Mouse (Mus musculus): ENCODE measurements around the gene Ptprk.

Ptprk gene

DNA sequence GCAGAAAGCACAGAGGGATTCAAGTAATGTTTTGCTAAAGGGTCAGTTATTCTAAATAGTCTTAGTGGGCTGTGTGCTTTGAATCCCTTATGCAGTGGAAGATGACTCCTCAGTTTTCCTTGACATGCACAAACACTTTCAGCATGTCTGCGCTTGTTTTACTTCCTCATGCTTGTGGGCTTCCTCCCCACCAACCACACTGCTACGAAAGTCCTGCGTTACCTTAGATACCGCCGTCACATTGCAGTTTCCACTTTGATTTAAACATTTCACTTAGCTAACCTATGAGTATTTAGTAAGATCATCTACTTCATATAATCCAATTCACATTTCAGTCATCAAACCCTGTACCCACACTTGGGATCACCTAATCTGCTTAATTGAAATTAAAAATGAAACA is 441.5 kb downstream of the Ptprk start:
- no peak for DNase-seq (ENCODE audit: extremely low read depth, low read depth, low spot score)

DNA sequence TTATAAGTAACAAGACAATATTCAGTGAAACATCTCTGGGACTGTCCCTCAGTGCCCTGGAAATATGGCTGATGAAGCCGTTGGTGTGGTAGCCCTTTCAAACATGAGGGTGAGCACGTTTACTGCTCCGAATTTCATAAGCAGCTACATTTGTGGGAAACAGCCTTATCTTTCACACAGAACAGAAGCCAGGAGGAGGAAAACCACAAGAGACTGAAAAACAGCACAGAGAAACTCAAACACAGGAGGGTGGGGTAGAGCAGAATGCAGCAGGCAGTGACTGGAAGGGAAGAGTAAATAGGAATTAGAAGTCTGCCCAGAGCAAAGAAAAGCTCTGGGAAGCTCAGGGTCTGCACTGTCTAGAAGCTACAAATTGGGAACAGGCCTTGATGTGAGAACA is 443.7 kb downstream of the Ptprk start:
- DNase-seq (ENCODE audit: extremely low read depth, low read depth, low spot score), result no peak

DNA sequence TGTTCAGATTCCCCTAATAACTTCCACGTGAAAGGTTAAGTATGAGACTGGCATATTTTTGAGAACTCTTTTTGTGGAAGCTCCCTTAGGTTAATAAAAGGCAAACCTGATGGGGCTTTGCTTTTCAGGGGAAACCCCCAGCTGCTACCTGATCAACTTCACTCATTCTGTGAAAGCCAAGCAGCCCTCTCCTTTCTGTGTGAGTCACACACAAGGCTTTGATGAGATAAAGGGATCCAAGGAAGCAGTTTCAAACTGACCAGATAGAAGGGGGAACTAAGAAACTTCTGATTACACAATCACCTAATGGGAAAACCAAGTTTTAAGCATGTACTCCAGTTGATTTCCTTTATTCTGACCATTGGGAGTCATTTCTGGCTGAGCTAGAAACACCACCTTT is 445.2 kb downstream of the Ptprk start:
- DNase-seq (ENCODE audit: extremely low read depth, low read depth, low spot score), result no peak

DNA sequence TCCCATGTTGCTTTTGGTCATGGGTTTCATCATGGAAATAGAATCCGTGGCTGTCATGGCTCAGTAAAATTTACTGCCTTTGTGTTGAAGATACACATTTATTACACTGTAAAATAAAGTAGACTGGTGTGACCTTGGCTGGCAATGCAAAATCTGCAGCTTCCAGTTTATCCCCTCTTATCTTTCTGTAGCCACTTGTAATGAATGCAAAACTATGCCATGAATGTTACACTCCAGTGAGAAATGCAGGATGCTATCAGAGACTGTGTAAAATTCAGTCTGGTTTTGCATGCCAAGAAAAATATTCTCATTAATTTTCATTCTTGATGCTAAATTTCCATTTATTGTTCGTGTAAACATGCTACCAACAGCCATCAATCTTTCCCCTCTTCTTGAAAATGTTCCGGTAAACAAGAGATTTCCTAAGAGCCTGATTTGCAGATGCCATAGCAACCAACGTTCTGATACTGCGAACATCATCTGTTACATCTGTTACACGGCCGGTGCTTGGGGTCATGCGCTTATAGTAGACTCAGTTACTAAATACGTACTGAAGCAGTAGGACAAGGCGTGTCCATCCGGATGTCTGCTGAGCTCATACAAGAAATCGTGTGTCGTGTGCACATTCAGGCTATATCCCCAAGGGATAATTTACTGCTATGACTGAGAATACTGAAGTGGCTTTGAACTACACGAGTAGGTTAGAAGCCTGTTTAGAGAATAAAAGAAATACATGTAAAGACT is 449.5 kb downstream of the Ptprk start:
- no peak for DNase-seq (ENCODE audit: extremely low read depth, low read depth, low spot score)

DNA sequence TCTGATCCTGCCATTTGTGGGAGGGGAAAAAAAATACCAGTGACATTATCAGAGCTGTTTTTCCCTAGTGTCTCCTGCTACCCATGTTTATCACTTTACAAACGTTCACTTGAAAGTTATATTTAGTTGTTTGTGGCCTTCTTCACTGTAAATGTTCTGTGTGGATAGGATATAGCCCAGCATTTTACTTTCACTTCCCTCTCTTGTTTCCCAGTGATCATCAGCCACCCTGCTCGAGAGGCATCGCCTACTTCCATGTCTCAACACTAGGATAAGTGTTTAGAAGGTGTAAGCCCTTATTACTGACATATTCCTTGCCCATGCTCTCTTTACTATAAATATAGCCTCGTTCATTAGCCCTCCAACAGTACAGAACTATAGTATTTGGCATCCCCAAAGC is 466.0 kb downstream of the Ptprk start:
- no peak for DNase-seq (ENCODE audit: extremely low read depth, low read depth, low spot score)

DNA sequence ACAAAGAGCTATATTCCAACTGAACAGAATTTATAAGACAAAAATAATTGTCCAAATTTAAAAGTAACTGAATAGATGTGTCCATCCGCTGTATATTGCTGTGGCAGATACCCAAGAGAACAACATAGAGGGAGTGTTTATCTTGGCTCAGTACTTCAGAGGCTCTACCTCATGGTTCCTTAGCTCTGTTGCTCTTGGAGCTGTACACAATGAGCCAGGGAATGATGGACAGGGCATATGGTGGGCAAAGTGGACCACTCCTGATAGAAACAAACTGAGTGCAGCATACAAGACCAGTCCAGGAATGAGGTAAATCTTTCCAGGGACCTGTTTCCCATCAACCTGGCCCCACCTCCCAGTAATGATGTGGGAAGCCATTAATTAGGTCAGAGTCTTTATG is 468.1 kb downstream of the Ptprk start:
- DNase-seq (ENCODE audit: extremely low read depth, low read depth, low spot score), result no peak

DNA sequence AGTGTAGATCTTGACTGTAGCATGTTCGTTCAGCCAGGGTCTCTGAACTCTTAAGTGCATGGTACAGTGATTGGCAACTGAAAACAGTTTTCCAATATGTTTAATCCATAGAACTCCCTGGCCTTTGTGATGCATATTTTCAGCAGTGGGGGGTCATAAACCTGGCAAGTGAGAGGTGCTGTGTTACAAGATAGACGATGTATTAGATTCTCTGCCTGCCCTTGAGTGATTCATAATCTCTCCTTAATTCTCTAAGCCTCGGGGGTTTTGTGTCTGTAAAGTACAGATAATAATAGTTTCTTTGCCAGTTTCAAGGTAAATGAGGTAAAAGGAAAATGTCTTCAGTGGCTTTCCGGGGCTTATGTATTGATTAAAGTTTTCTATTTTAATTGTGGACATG is 475.9 kb downstream of the Ptprk start:
- no peak for DNase-seq (ENCODE audit: extremely low read depth, low read depth, low spot score)

DNA sequence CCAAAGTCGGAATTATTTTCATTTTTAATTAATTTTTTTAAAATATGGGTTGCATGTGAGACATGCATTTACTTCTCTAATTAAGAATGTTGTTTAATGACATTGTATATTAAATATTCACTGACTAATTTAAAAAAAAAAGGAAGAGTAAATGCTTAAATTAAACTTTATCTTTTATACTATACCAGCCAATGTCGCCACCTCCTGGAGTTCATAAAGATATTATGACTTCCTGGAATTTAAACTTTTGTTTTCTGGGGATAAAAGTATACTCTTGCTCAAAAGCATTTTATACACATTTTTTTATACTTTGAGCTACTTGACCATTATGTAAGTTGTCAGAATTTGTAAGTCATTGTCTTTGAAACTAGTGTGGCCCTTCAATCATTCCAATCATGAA is 477.4 kb downstream of the Ptprk start:
- no peak for DNase-seq (ENCODE audit: extremely low read depth, low read depth, low spot score)

DNA sequence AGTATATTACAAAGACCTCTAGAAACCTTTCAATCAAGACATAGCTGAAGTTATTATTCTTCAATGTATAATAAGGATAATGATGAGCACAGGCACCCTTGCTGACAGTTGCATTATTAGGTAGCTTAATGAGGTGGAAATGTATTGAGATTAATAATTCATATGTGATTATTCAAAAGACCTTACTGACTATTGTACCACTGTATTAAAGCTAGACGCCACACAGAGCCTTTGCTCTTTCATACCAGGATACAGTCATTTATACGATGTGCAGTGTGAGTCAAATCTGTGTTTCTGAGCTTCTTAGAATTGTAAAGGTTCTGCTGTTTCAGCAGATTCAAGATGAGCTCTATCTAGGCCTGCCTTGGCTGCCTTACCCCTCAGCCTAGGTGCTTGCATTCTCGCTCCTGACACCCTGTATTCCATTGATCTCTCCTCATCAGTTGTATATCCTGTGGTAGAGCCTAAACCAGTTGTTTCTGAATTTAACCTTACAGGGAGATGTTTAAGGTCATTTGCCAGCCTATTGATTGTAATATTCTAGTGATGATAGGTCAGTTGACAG is 489.6 kb downstream of the Ptprk start:
- DNase-seq (ENCODE audit: extremely low read depth, low read depth, low spot score), result no peak

DNA sequence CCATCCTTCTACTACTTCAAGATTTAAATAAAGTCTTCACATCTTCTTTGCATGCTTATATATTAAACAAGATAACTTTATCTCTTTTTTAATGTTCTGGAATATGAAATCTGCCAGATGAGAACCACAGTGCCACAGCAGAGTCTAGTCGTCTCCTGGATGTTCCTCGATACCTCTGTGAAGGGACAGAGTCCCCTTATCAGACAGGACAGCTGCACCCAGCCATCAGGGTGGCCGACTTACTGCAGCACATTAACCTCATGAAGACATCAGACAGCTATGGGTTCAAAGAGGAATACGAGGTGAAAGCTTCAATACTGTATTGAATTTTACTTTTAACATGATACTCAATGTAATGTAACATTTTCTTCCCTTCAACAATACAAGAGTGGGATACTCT is 491.8 kb downstream of the Ptprk start:
- no peak for DNase-seq (ENCODE audit: extremely low read depth, low read depth, low spot score)

DNA sequence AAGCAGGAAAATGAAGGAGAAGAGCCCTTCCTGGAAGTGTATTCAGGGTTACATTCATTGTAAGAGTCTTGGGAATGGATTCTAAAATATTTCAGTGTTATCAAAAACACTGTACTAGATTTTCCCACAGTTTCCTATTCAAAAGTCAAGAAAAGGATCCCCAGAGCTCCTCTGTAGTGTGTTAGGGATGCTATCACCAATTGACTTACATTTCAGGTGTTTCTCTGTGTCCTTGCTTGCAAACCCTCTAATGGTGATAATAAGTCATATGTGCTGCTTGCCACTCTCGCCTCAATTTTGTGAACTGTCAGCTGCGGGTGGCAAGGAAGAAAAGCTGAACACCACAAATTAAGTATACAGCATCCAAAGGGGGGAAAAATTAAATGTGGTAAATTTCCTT is 492.2 kb downstream of the Ptprk start:
- DNase-seq (ENCODE audit: extremely low read depth, low read depth, low spot score), result no peak

DNA sequence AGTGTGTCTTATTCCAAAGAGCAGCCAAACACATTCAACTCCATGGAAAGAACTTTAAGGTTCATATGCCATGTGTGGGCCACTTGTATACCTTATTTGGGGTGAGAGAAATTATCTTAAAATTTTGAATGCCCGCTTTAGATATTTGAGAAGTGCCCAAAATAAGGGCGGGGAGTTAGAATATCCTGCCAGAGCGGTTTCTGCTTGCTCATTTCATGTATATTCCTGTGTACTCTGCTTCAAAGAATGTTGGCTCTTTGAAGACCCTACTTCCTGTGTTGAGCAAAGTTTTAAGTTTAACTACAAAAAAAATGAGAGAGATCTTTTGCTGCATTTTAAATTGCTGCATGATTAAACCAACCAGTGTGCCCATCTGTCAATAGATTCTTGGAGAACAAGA is 492.8 kb downstream of the Ptprk start:
- no peak for DNase-seq (ENCODE audit: extremely low read depth, low read depth, low spot score)

DNA sequence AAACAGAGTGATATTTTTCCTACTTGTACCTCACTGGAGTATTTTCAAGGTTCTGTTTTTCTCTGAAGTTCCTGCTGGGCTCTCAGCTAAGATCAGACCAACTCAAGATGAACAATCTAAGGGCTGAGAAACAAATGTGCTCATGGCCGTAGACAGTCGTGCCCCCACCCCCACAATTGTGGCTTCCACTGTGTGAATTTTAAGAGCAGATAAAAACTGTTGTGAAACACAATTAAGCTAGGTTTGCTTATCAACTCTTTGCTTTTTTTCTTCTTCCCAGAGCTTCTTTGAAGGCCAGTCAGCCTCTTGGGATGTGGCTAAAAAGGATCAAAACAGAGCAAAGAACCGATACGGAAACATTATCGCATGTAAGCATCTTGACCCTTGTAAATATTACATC is 493.4 kb downstream of the Ptprk start:
- DNase-seq (ENCODE audit: extremely low read depth, low read depth, low spot score), result no peak

DNA sequence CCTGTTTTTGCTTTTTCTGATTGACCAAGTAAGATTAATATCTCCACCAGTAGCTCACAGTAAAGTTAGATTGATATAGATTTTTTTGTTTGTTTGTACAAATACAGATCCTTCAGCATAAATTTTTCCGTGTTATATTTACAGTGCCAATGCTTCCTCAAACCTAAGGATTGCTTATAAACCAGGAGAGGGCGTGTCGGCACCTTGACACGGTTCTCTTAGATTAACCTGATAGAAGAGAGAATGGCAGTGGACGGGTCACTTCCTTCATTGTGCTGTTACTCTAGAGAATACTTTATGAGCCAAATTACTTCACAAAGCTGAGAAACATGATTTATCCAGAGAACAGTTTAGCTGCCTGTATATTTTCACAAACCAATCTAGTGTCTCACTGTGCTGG is 505.0 kb downstream of the Ptprk start:
- no peak for DNase-seq (ENCODE audit: extremely low read depth, low read depth, low spot score)

DNA sequence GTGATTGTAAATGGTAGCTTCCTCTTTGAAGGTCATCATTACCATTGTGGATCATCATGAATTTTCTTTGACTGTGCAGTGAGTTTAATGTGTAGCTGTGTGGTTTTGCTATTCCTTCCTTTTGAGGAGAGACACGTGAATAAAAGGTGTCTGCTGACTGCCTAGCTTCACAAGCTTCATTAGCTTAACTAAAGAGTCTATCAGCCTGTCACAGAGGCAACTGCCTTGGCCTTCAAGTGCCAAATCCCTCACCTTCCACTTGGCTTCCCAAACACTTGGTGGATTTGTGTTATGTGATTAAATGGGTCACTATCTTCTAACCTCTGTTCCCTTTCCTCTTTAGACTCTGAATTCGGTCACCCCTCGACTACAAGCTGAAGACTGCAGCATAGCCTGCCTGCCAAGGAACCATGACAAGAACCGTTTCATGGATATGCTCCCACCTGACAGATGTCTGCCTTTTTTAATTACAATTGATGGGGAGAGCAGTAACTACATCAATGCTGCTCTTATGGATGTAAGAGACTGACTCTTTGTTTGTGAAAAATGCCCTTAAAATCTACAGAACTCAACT is 512.0 kb downstream of the Ptprk start:
- no peak for DNase-seq (ENCODE audit: extremely low read depth, low read depth, low spot score)

DNA sequence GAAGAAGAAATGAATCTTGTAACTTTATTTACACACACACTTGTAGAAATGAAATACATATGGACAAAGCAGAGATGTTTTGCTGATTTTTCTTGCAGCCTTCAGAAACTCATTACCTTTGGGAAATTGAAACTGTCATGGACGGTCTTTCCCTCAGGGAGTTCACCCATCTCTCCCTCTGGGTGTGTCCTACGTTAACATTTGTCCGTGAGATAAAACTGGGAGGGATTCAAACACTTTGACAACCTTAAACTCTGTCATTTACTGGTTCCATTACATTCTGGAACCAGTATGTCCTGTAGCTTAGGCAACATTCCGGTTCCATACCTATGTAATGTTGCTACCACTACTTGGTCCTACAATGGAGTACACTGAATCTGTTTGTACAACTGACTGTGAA is 513.8 kb downstream of the Ptprk start:
- no peak for DNase-seq (ENCODE audit: extremely low read depth, low read depth, low spot score)

DNA sequence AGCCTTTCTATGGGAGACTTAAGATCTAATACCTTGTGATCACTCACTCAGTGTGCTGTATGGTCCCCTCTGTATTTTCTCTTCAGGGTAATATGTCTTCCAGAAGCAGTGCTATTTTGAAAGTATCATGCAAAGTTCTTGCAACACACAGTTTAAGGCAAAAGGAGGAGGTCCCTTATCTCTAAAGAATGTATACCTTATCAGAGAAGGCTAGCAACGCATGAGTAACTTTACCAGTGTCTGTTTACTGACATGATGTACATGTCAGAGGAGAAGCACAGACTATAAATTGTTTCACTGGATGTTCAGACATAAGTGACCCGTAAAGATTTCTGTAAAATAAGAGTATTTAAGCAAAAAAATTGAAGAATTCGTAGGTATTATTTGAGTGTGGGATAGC is 516.2 kb downstream of the Ptprk start:
- DNase-seq (ENCODE audit: extremely low read depth, low read depth, low spot score), result no peak

DNA sequence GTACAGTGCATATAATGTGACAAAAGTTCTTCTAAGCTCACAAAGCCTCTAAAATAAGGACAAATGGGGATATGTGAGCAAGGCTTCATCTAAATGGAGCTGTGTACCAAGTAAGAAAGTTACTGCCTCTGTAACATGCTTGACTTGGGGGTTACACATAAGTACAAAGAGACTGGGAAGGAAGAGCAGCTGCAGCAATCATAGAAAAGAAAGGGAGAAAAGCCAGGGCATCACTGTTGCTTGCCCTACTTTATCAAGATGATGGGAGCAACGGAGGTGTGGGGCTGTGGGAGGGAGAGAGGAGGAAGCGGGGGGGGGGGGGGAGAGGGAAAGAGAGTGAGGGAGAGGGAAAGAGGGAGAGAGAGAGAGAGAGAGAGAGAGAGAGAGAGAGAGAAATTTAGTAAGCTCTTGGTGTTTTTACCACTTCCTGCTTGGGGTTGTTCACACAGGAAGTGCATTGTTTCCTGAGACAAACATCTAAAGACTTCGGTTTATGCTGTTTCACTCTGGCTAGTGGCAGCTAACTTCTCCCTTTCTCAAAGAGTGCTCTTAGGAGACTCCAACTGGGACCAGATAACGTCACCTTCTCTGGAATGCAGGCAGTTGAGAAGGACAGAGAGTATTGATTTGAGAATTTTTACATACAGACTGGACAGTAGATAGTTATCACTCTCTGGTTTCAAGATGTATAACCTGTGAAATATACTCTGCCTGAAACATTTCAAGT is 519.1 kb downstream of the Ptprk start:
- no peak for DNase-seq (ENCODE audit: extremely low read depth, low read depth, low spot score)

DNA sequence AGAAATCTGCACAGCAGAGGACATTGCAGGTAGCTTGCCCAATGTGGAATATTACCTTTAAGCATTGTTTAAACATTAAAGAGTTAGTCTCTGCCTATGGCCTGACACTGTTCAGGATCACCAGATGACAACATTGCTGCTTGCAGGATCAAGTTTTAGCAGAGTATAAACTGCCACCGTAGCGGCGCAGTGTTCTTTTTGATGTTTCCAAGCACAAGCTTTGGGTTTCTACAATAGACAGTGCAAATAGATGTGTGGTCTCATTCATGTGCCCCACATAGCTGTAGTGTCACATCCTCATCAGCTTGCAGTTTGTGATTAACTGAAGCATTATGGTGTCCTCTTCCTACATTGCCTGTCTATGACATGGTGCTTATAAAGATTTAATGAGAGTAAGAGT is 522.3 kb downstream of the Ptprk start:
- DNase-seq (ENCODE audit: extremely low read depth, low read depth, low spot score), result no peak

DNA sequence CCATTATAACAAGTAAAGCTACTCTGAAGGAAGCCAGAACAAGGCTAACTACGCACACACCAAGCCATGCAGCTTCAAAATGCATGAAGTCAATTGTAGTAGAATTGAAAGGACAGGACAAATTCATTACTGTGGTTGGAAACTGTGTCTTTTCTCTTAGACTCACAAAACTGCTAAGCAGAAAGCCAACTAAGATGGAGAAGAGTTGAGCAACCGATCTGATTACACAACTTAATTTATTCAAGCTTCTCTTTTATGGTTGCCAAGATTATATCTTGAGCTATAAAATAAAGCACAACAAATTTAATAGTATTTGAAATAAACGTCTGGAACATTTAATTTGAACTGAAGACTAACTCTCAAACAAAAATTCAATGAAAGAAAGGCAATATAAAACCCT is 534.5 kb downstream of the Ptprk start:
- peak; percentile 61 for DNase-seq (ENCODE audit: extremely low read depth, low read depth, low spot score)

DNA sequence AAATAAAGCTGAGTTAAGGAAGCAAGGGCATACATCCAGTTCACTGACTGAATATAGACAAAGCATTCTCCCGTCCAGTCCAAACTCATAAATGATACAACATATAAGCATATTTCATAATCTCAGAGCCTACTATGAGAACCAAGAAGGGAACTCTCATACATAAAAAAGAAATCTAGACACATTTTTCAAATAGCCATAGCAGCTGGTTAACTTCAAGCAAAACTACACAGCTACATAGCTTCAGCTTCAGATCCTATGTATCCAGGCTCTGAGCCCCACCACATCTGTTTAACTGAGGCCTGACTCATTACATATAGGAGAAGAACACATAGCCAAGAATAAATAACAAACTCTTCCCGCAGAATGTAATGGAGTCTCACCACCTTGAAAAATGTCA is 539.8 kb downstream of the Ptprk start:
- no peak for DNase-seq (ENCODE audit: extremely low read depth, low read depth, low spot score)

DNA sequence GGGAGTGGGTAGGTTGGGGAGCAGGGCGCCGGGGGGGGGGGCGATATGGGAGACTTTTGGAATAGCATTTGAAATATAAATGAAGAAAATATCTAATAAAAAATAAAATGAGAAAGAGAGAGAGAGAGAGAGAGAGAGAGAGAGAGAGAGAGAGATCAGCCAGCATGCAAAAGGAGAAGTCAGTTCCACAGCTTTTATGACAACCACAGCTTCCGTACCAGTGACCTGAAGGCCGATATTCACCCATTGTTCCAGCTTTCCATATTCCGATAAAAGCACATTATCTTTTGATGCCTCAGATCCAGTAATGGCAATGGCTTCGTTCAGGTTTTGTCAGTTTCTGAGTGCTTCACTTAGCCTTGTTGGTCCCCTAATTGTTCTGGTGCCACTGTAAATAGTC is 542.6 kb downstream of the Ptprk start:
- DNase-seq (ENCODE audit: extremely low read depth, low read depth, low spot score), result no peak

All from fat pad, adult 2 months (tissue).